Mouse (Mus musculus): ENCODE results near the gene Fhl4. TPM values are rescaled to one million over a fixed set of nuclear protein-coding genes. Genes with fewer than 3 reads are reported as not detected.

Fhl4 gene
- total and polyA plus RNA-seq, 3 experiments: 0.04 to 2.0 (median 1.5) TPM

GRCm38 (mm10) chr10:85071605-85072152 is 30.6 kb downstream of the Fhl4 start:
- no peak overlapping the region for H3K4me3 ChIP-seq (ENCODE audit: low read depth, low read length)
- TF ChIP-seq CTCF (IDR thresholded peaks at IDR 0.05; ENCODE audit: low read depth, low read length) (no peak), TAL1 (conservative IDR thresholded peaks at IDR 0.05; ENCODE audit: low read depth, low read length) (no peak), GATA2 (IDR thresholded peaks at IDR 0.05; ENCODE audit: borderline replicate concordance, low read depth, low read length) (no peak), GATA1 (IDR thresholded peaks at IDR 0.05; ENCODE audit: borderline replicate concordance, low read length) (no peak), POLR2AphosphoS5 (IDR thresholded peaks at IDR 0.05; ENCODE audit: insufficient replicate concordance, low read depth, low read length) (no peak)
- no peaks in the 10 kb centered on the region for H3K36me3 ChIP-seq (replicated peaks)
- no peaks in the 10 kb centered on the region for H3K27me3 ChIP-seq (ENCODE audit: insufficient read depth, low read length)
- DNase-seq (ENCODE audit: low spot score): no peak
- H3K4me1 ChIP-seq (ENCODE audit: insufficient read depth, low read depth, low read length): no peaks in the 10 kb centered on the region
- no peak for ATAC-seq (ENCODE audit: extremely low read depth, insufficient number of reproducible peaks, low FRiP score, poor library complexity, severe bottlenecking)
- no peaks in the 10 kb centered on the region for H3K9me3 ChIP-seq (replicated peaks)

GRCm38 (mm10) chr10:85054876-85055275 is 47.4 kb downstream of the Fhl4 start:
- DNase-seq (ENCODE audit: low spot score) (no peak), ATAC-seq (ENCODE audit: extremely low read depth, insufficient number of reproducible peaks, low FRiP score, poor library complexity, severe bottlenecking) (no peak)
- Histone ChIP-seq H3K36me3 (replicated peaks) (no peaks in the 10 kb centered on the region), H3K9me3 (replicated peaks) (no peaks in the 10 kb centered on the region), H3K4me1 (ENCODE audit: insufficient read depth, low read depth, low read length) (no peaks in the 10 kb centered on the region), H3K27me3 (ENCODE audit: insufficient read depth, low read length) (no peaks in the 10 kb centered on the region), H3K4me3 (ENCODE audit: low read depth, low read length) (no peak overlapping the region)
- TF ChIP-seq GATA2 (IDR thresholded peaks at IDR 0.05; ENCODE audit: borderline replicate concordance, low read depth, low read length) (no peak), GATA1 (IDR thresholded peaks at IDR 0.05; ENCODE audit: borderline replicate concordance, low read length) (no peak), POLR2AphosphoS5 (IDR thresholded peaks at IDR 0.05; ENCODE audit: insufficient replicate concordance, low read depth, low read length) (no peak), TAL1 (conservative IDR thresholded peaks at IDR 0.05; ENCODE audit: low read depth, low read length) (no peak), CTCF (IDR thresholded peaks at IDR 0.05; ENCODE audit: low read depth, low read length) (no peak)

GRCm38 (mm10) chr10:85052451-85052850 is 49.8 kb downstream of the Fhl4 start:
- no peaks in the 10 kb centered on the region for H3K36me3 ChIP-seq (replicated peaks)
- H3K4me3 ChIP-seq (ENCODE audit: low read depth, low read length): no peak overlapping the region
- no peak for DNase-seq (ENCODE audit: low spot score)
- no peaks in the 10 kb centered on the region for H3K9me3 ChIP-seq (replicated peaks)
- no peaks in the 10 kb centered on the region for H3K4me1 ChIP-seq (ENCODE audit: insufficient read depth, low read depth, low read length)
- no peaks in the 10 kb centered on the region for H3K27me3 ChIP-seq (ENCODE audit: insufficient read depth, low read length)
- ATAC-seq (ENCODE audit: extremely low read depth, insufficient number of reproducible peaks, low FRiP score, poor library complexity, severe bottlenecking): no peak
- TF ChIP-seq GATA2 (IDR thresholded peaks at IDR 0.05; ENCODE audit: borderline replicate concordance, low read depth, low read length) (no peak), TAL1 (conservative IDR thresholded peaks at IDR 0.05; ENCODE audit: low read depth, low read length) (no peak), GATA1 (IDR thresholded peaks at IDR 0.05; ENCODE audit: borderline replicate concordance, low read length) (no peak), CTCF (IDR thresholded peaks at IDR 0.05; ENCODE audit: low read depth, low read length) (no peak), POLR2AphosphoS5 (IDR thresholded peaks at IDR 0.05; ENCODE audit: insufficient replicate concordance, low read depth, low read length) (no peak)

GRCm38 (mm10) chr10:85050668-85051208 is 51.6 kb downstream of the Fhl4 start:
- H3K4me1 ChIP-seq (ENCODE audit: insufficient read depth, low read depth, low read length): no peaks in the 10 kb centered on the region
- ATAC-seq (ENCODE audit: extremely low read depth, insufficient number of reproducible peaks, low FRiP score, poor library complexity, severe bottlenecking): no peak
- H3K9me3 ChIP-seq (replicated peaks): no peaks in the 10 kb centered on the region
- TF ChIP-seq TAL1 (conservative IDR thresholded peaks at IDR 0.05; ENCODE audit: low read depth, low read length) (no peak), CTCF (IDR thresholded peaks at IDR 0.05; ENCODE audit: low read depth, low read length) (no peak), GATA1 (IDR thresholded peaks at IDR 0.05; ENCODE audit: borderline replicate concordance, low read length) (no peak), POLR2AphosphoS5 (IDR thresholded peaks at IDR 0.05; ENCODE audit: insufficient replicate concordance, low read depth, low read length) (no peak), GATA2 (IDR thresholded peaks at IDR 0.05; ENCODE audit: borderline replicate concordance, low read depth, low read length) (no peak)
- no peak for DNase-seq (ENCODE audit: low spot score)
- H3K27me3 ChIP-seq (ENCODE audit: insufficient read depth, low read length): no peaks in the 10 kb centered on the region
- no peak overlapping the region for H3K4me3 ChIP-seq (ENCODE audit: low read depth, low read length)
- no peaks in the 10 kb centered on the region for H3K36me3 ChIP-seq (replicated peaks)

GRCm38 (mm10) chr10:85048008-85048407 is 54.3 kb downstream of the Fhl4 start:
- H3K36me3 ChIP-seq (replicated peaks): no peaks in the 10 kb centered on the region
- H3K27me3 ChIP-seq (ENCODE audit: insufficient read depth, low read length): peaks cover 3% of the 10 kb centered on the region; the same call in 1 of the 2 replicates
- H3K4me1 ChIP-seq (ENCODE audit: insufficient read depth, low read depth, low read length): no peaks in the 10 kb centered on the region
- no peak for DNase-seq (ENCODE audit: low spot score)
- TF ChIP-seq POLR2AphosphoS5 (IDR thresholded peaks at IDR 0.05; ENCODE audit: insufficient replicate concordance, low read depth, low read length): no peak
- no peak for TF ChIP-seq GATA1 (IDR thresholded peaks at IDR 0.05; ENCODE audit: borderline replicate concordance, low read length)
- TF ChIP-seq TAL1 (conservative IDR thresholded peaks at IDR 0.05; ENCODE audit: low read depth, low read length): no peak
- no peak for TF ChIP-seq GATA2 (IDR thresholded peaks at IDR 0.05; ENCODE audit: borderline replicate concordance, low read depth, low read length)
- TF ChIP-seq CTCF (IDR thresholded peaks at IDR 0.05; ENCODE audit: low read depth, low read length): no peak
- no peak overlapping the region for H3K4me3 ChIP-seq (ENCODE audit: low read depth, low read length)
- ATAC-seq (ENCODE audit: extremely low read depth, insufficient number of reproducible peaks, low FRiP score, poor library complexity, severe bottlenecking): no peak
- H3K9me3 ChIP-seq (replicated peaks): no peaks in the 10 kb centered on the region

GRCm38 (mm10) chr10:85046585-85046984 is 55.7 kb downstream of the Fhl4 start:
- Histone ChIP-seq H3K27me3 (ENCODE audit: insufficient read depth, low read length) (peaks cover 3% of the 10 kb centered on the region; the same call in 1 of the 2 replicates), H3K4me3 (ENCODE audit: low read depth, low read length) (no peak overlapping the region), H3K4me1 (ENCODE audit: insufficient read depth, low read depth, low read length) (no peaks in the 10 kb centered on the region), H3K36me3 (replicated peaks) (no peaks in the 10 kb centered on the region), H3K9me3 (replicated peaks) (no peaks in the 10 kb centered on the region)
- DNase-seq (ENCODE audit: low spot score) (no peak), ATAC-seq (ENCODE audit: extremely low read depth, insufficient number of reproducible peaks, low FRiP score, poor library complexity, severe bottlenecking) (no peak)
- TF ChIP-seq POLR2AphosphoS5 (IDR thresholded peaks at IDR 0.05; ENCODE audit: insufficient replicate concordance, low read depth, low read length) (no peak), CTCF (IDR thresholded peaks at IDR 0.05; ENCODE audit: low read depth, low read length) (no peak), TAL1 (conservative IDR thresholded peaks at IDR 0.05; ENCODE audit: low read depth, low read length) (no peak), GATA2 (IDR thresholded peaks at IDR 0.05; ENCODE audit: borderline replicate concordance, low read depth, low read length) (no peak), GATA1 (IDR thresholded peaks at IDR 0.05; ENCODE audit: borderline replicate concordance, low read length) (no peak)

Other genes starting within 250 kb of the Fhl4 start
- gene Ric8b, start 184.9 kb downstream of the Fhl4 start, total RNA-seq (2014; fragmentation: Nextera tagmentation): 12.2 and 16.2 TPM in 2 replicates
- 11.9 and 15.2 TPM in 2 replicates for gene Ric8b, start 184.9 kb downstream of the Fhl4 start, total RNA-seq (2017)
- 1.8 and 2.0 TPM in 2 replicates for gene Ric8b, start 184.9 kb downstream of the Fhl4 start, polyA plus RNA-seq (2012)
- gene Tmem263, start 132 bp upstream of the Fhl4 start, total RNA-seq (2014; fragmentation: Nextera tagmentation): 40.1 and 41.1 TPM in 2 replicates
- gene Tmem263, start 132 bp upstream of the Fhl4 start, total RNA-seq (2017): 30.0 and 32.1 TPM in 2 replicates
- 25.2 and 28.5 TPM in 2 replicates for gene Tmem263, start 132 bp upstream of the Fhl4 start, polyA plus RNA-seq (2012)
- 13.8 and 15.4 TPM in 2 replicates for gene Mterf2, start 25.5 kb upstream of the Fhl4 start, total RNA-seq (2014; fragmentation: Nextera tagmentation)
- gene Mterf2, start 25.5 kb upstream of the Fhl4 start, total RNA-seq (2017): 28.3 and 35.3 TPM in 2 replicates
- 0.54 and 0.59 TPM in 2 replicates for gene Mterf2, start 25.5 kb upstream of the Fhl4 start, polyA plus RNA-seq (2012)
- not detected in 2 replicates for gene Cry1, start 82.6 kb upstream of the Fhl4 start, total RNA-seq (2014; fragmentation: Nextera tagmentation)
- 0.11 and 1.1 TPM in 2 replicates for gene Cry1, start 82.6 kb upstream of the Fhl4 start, total RNA-seq (2017)
- not detected in 2 replicates for gene Cry1, start 82.6 kb upstream of the Fhl4 start, polyA plus RNA-seq (2012)

All from G1E (cell line).